Mouse (Mus musculus) heart, embryonic 11.5 days (tissue): ENCODE measurements around the gene Wrb. TPM values are rescaled to one million over a fixed set of nuclear protein-coding genes. Genes with fewer than 3 reads are reported as not detected.

Experiments
- ATAC-seq: fragments of 200-750 bp; cut with Nextera tagmentation; replicated peaks from 2 replicates; pipeline ENCODE4 v1.8.0; 2017; ENCODE audit warnings: moderate library complexity; ENCODE audit not compliant: insufficient number of reproducible peaks, low FRiP score, low TSS enrichment
- H3K27ac ChIP-seq: fragments of 300-500 bp; sonication (generic); 2 replicates; pipeline ENCODE4 v1.5.1; 2014; ENCODE audit warnings: mild to moderate bottlenecking, low read depth, low read length
- H3K27me3 ChIP-seq: fragments of 300-500 bp; sonication (generic); 2 replicates; pipeline ENCODE4 v1.6.1; 2014; ENCODE audit warnings: mild to moderate bottlenecking, low read length, mixed read lengths; ENCODE audit not compliant: control insufficient read depth, insufficient read depth
- H3K36me3 ChIP-seq: fragments of 300-500 bp; sonication (generic); 2 replicates; pipeline ENCODE4 v1.6.1; 2014; ENCODE audit warnings: mild to moderate bottlenecking, low read length, moderate library complexity, mixed read lengths; ENCODE audit not compliant: control insufficient read depth, insufficient read depth
- H3K4me1 ChIP-seq: fragments of 300-500 bp; sonication (generic); 2 replicates; pipeline ENCODE4 v1.6.1; 2014; ENCODE audit warnings: low read length; ENCODE audit not compliant: control insufficient read depth, insufficient read depth
- H3K4me2 ChIP-seq: fragments of 300-500 bp; sonication (generic); 2 replicates; pipeline ENCODE4 v1.6.1; 2014; ENCODE audit warnings: mild to moderate bottlenecking, moderate library complexity
- H3K4me3 ChIP-seq: fragments of 300-500 bp; sonication (generic); 2 replicates; pipeline ENCODE4 v1.5.1; 2014; ENCODE audit warnings: low read depth, low read length
- H3K9ac ChIP-seq: fragments of 300-500 bp; sonication (generic); 2 replicates; pipeline ENCODE4 v1.6.1; 2014; ENCODE audit warnings: mild to moderate bottlenecking, low read depth, low read length, moderate library complexity
- H3K9me3 ChIP-seq: fragments of 300-500 bp; sonication (generic); replicated peaks from 2 replicates; pipeline ENCODE4 v1.6.1; 2016; ENCODE audit warnings: low read length; ENCODE audit not compliant: control insufficient read depth
- WGBS: fragments of 180-500 bp; shearing (Covaris S2); extraction: QIAGEN DNeasy Blood & Tissue Kit; methylation state at CpG from one replicate; pipeline ENCODE4 v1.1.7; 2014; ENCODE audit not compliant: insufficient replicate concordance; 5-methylcytosine and 5-hydroxymethylcytosine counted together
- polyA plus RNA-seq: library from polyadenylated mRNA; unstranded; fragments of >200 nt; fragmentation: Nextera tagmentation; extraction: Ambion mirVana; gene quantifications from 2 replicates; pipeline ENCODE4 v1.2.1, GENCODE M21; 2014

Gene Wrb
- polyA plus RNA-seq, 1 experiment from 2014 or later = 84.1 TPM

DNA sequence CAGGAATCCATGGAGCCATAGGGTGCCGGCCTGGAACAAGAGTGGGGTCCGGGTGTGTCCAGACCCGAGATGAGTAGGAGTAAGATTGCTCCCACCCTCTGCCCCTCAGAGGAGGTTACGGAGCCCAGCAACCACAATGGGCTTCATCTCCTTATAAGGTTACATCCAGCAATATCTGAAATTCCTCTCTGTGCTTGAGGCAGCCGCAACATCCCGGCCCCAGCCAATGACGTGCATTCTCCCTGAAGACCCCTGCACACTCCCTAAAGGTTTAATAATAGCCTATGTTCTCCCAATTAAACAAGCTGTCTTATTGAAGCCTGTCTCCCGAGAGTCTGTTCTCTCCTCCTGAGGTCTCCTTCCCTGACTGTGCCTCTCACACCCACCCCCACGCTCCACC is 4.1 kb downstream of the Wrb start:
- H3K4me2 ChIP-seq = peak overlapping the region; percentile 43

DNA sequence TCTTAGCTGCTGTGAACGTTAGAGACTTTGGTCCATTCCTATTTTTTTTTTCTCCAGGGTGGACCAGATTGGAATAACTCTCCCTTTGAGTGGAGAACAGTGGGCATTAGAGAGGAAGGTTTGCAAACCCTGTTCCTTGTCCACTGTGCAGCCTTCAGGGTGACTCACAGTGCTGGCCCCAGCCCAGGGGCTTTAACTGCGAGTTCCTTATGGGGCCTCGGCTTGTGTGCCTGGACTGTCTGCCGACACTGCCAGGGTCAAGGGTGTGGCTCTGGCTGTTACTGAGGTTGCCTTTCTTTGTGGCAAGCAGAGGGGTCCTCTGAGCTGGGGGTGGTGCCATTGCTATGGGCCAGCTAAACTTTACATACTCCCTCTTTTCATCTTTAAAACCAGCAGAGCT is 5.8 kb downstream of the Wrb start:
- Histone ChIP-seq H3K27me3 (no peaks in the 10 kb centered on the region), H3K36me3 (peaks cover 3% of the 10 kb centered on the region), H3K4me1 (peaks cover 31% of the 10 kb centered on the region), H3K9ac (0 out of 2 replicates have a peak overlapping the region, but pooled peaks have one; percentile 31), H3K4me3 (no peak overlapping the region), H3K4me2 (no peak overlapping the region), H3K9me3 (no peaks in the 10 kb centered on the region), H3K27ac (peak overlapping the region; percentile 57)
- WGBS = 49% methylated on average over 4 of the region's 4 CpGs
- no peak for ATAC-seq

More for the DNA sequence above, 4.1 kb downstream of the Wrb start:
- H3K36me3 ChIP-seq = peaks cover 3% of the 10 kb centered on the region
- H3K9me3 ChIP-seq = no peaks in the 10 kb centered on the region
- peaks cover 33% of the 10 kb centered on the region for H3K4me1 ChIP-seq
- no peaks in the 10 kb centered on the region for H3K27me3 ChIP-seq
- ATAC-seq = 0 out of 2 replicates have a peak, but pooled peaks have one; percentile 10
- H3K9ac ChIP-seq = peak overlapping the region; percentile 59; the same call in 1 of the 2 replicates
- peak overlapping the region; percentile 79 for H3K27ac ChIP-seq
- WGBS = 28% methylated on average over 9 of the region's 9 CpGs
- no peak overlapping the region for H3K4me3 ChIP-seq

DNA sequence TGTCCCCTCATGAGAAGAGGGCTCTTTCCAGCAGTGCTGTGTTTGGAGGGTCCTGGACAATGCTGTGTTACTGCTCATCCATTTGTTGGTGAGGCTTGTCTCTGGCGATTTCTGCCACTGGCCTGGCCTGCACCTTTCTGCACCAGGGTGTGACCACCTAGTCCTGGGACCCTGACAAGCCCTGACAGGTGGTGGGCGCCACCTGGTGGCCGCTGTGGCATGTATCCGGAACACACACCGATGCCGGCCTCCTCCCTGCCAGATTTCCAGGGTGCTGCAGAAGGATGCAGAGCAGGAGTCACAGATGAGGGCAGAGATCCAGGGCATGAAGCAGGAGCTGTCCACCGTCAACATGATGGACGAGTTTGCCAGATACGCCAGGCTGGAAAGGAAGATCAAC is 6.3 kb downstream of the Wrb start:
- Histone ChIP-seq H3K27ac (peak overlapping the region; percentile 57), H3K9ac (0 out of 2 replicates have a peak overlapping the region, but pooled peaks have one; percentile 31), H3K4me2 (no peak overlapping the region), H3K9me3 (no peaks in the 10 kb centered on the region), H3K36me3 (peaks cover 3% of the 10 kb centered on the region), H3K27me3 (no peaks in the 10 kb centered on the region), H3K4me1 (peaks cover 27% of the 10 kb centered on the region), H3K4me3 (no peak overlapping the region)
- WGBS = 21% methylated on average over 9 of the region's 9 CpGs
- peak; percentile 33; the same call in 1 of the 2 replicates for ATAC-seq

DNA sequence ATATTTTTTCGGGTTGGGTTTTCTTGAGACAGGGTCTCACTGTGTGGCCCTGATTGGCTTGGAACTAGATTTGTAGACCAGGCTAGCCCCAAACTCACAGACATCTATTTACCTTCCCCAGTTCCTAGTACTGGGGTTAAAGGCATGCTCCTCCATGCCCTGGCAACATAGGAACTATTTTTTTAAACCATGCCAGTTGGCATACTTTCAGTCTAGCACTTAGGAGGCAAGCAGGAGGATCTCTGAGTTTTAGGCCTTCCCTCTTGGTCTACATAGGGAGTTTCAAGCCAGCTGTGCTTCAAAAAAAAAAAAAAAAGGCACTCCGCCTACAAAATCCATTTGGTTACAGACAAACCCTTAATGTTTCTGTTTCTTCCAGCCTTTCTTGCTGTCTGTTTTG is 9.3 kb downstream of the Wrb start:
- peaks cover 3% of the 10 kb centered on the region for H3K36me3 ChIP-seq
- H3K27me3 ChIP-seq = no peaks in the 10 kb centered on the region
- ATAC-seq = no peak
- H3K9ac ChIP-seq = no peak overlapping the region
- no peak overlapping the region for H3K4me3 ChIP-seq
- H3K27ac ChIP-seq = no peak overlapping the region
- H3K9me3 ChIP-seq = no peaks in the 10 kb centered on the region
- no peak overlapping the region for H3K4me2 ChIP-seq
- 87% methylated on average over 2 of the region's 2 CpGs for WGBS
- peaks cover 21% of the 10 kb centered on the region for H3K4me1 ChIP-seq

DNA sequence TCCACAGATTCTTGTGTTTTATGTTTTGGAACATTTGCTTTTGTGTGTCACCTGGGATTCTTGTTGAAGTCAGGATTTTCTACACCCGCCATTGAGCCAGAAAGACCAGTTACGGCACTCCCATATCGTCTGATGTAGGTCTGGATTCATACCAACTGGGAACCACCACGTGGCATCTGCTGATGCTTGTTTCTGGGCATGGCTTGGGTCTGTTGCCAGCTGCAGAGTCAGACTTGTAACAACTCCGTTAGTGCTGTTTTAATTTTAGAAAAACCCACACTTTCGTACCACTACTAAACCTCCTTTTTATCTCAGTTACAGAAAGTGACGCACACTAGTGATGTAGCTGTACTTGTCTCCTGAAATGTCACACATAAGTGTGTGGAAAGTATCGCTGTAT is 10.8 kb downstream of the Wrb start:
- no peaks in the 10 kb centered on the region for H3K27me3 ChIP-seq
- no peaks in the 10 kb centered on the region for H3K9me3 ChIP-seq
- H3K27ac ChIP-seq = no peak overlapping the region
- H3K4me3 ChIP-seq = no peak overlapping the region
- H3K36me3 ChIP-seq = peaks cover 3% of the 10 kb centered on the region
- H3K9ac ChIP-seq = no peak overlapping the region
- no peak overlapping the region for H3K4me2 ChIP-seq
- 87% methylated on average over 8 of the region's 8 CpGs for WGBS
- no peak for ATAC-seq
- H3K4me1 ChIP-seq = peaks cover 13% of the 10 kb centered on the region

DNA sequence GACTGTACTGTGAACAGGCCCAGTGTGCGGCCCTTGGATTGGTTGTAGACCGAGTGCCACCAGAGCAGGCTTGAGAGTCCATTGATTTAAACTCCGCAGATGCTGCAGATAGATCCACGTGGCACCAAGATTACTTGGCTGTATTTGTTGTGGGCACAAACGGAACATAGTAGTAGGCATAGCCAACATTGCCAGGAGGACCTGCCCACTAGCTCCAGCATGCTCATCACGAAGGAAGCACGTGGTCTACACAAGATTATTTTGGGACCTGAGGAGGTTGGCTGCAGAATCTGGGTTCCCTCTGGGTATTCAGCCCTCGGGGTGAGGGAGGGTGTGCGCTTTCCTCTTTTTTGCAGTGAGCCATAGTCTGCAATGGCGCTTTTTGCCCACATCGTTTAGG is 12.0 kb downstream of the Wrb start:
- H3K27me3 ChIP-seq = no peaks in the 10 kb centered on the region
- peaks cover 7% of the 10 kb centered on the region; the same call in 1 of the 2 replicates for H3K4me1 ChIP-seq
- no peak overlapping the region for H3K9ac ChIP-seq
- H3K9me3 ChIP-seq = no peaks in the 10 kb centered on the region
- WGBS = 91% methylated on average over 11 of the region's 11 CpGs
- no peak overlapping the region for H3K4me2 ChIP-seq
- no peak overlapping the region for H3K27ac ChIP-seq
- H3K4me3 ChIP-seq = no peak overlapping the region
- H3K36me3 ChIP-seq = peaks cover 3% of the 10 kb centered on the region
- ATAC-seq = no peak

DNA sequence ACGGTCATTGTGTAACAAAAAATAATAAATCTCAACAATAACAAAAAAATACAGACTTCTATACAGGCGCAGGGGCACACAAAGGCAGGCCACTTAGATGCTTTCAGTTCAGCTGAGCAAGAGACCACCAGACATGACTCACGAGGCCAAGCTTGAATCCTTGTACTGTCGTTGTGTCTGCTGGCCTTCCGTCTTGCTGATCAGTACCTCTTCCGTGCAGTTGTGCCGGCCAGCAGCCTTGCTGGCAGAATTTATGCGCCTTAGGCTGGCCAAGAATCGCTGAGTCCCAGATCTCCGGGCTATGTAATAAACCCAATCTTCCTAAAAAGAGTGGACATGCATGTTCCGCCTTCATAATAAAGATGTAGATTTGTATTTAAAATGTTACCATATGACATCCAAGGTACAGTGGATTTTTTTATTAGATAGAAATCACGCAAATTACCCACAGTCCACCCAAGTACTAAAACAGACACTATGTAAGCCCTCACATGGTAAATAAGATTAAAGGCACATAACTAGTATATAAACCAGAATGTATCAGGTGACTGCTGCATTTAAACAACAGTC is 13.4 kb downstream of the Wrb start:
- Histone ChIP-seq H3K27me3 (no peaks in the 10 kb centered on the region), H3K9me3 (no peaks in the 10 kb centered on the region), H3K4me1 (peaks cover 7% of the 10 kb centered on the region; the same call in 1 of the 2 replicates), H3K36me3 (peaks cover 3% of the 10 kb centered on the region), H3K9ac (peak overlapping the region; percentile 91), H3K4me3 (peak overlapping the region; percentile 60), H3K4me2 (peak overlapping the region; percentile 96), H3K27ac (peak overlapping the region; percentile 88)
- ATAC-seq = no peak
- WGBS = 51% methylated on average over 12 of the region's 12 CpGs

DNA sequence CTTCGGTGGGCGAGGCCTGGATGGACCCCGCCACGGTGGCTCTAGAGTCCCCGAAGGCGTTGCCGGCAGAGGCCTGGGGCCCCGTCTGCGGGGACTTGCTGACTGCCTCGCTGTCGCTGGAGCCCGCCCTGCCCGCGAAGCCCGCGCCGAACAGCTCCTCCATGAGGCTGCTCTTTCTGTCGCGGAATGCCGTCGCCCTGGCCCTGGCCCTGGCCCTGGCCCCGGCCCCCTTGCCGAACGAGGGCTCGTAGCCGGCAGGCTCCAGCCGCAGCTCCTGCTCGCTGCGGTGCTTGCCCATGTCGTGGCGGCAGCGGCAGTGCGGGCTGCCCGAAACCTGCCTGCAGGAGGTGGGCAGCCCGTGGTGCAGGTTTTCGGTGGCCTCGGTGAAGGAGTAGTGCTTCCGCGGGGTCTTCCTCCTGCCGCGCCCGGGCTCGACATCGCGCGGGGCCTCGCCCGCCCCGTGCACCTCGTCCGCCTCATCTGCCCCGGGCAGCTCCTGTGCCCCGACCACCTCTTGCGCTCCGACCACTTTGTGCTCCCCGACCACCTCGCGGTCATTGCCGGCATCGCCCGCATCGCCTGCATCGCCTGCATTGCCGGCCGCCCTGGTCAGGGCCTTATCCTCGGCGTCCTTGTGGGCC is 14.0 kb downstream of the Wrb start:
- peak overlapping the region; percentile 91 for H3K9ac ChIP-seq
- no peaks in the 10 kb centered on the region; the same call in none of the 2 replicates for H3K36me3 ChIP-seq
- H3K9me3 ChIP-seq = no peaks in the 10 kb centered on the region
- H3K27ac ChIP-seq = peak overlapping the region; percentile 88
- WGBS = under 1% methylated on average over 53 of the region's 67 CpGs
- no peaks in the 10 kb centered on the region for H3K27me3 ChIP-seq
- peak overlapping the region; percentile 60 for H3K4me3 ChIP-seq
- peak overlapping the region; percentile 96 for H3K4me2 ChIP-seq
- peaks cover 7% of the 10 kb centered on the region; the same call in 1 of the 2 replicates for H3K4me1 ChIP-seq
- ATAC-seq = peak; percentile 81
